Mouse (Mus musculus) ovary, adult 18-20 months (tissue): ENCODE measurements around the gene Gm45753.

Experiments used
- DNase-seq: peaks from one replicate; pipeline ENCODE4 v3.0.0; 2022; ENCODE audit warnings: low spot score, mixed read lengths

Gm45753 gene

GRCm38 (mm10) chr8:45274317-45274716, 33.9 kb downstream of the Gm45753 start:
- DNase-seq: no peak

GRCm38 (mm10) chr8:45269056-45269455, 39.2 kb downstream of the Gm45753 start:
- DNase-seq: no peak

GRCm38 (mm10) chr8:45268485-45268884, 39.8 kb downstream of the Gm45753 start:
- no peak for DNase-seq

- peak; percentile 11 for DNase-seq
Measured at GRCm38 (mm10) chr8:45267611-45268391, 40.5 kb downstream of the Gm45753 start.

- DNase-seq: no peak
Measured at GRCm38 (mm10) chr8:45266993-45267392, 41.3 kb downstream of the Gm45753 start.

GRCm38 (mm10) chr8:45264918-45265317, 43.3 kb downstream of the Gm45753 start:
- DNase-seq: no peak

- no peak for DNase-seq
Measured at GRCm38 (mm10) chr8:45262851-45263250, 45.4 kb downstream of the Gm45753 start.

- DNase-seq: no peak
Measured at GRCm38 (mm10) chr8:45261920-45262319, 46.3 kb downstream of the Gm45753 start, which contains the start of gene F11. Gene F11, minus strand, starts transcription at chr8:45262031.

- DNase-seq: no peak
Measured at GRCm38 (mm10) chr8:45258421-45258820, 49.8 kb downstream of the Gm45753 start.

- no peak for DNase-seq
Measured at GRCm38 (mm10) chr8:45255040-45255439, 53.2 kb downstream of the Gm45753 start.

GRCm38 (mm10) chr8:45254194-45254842, 53.9 kb downstream of the Gm45753 start:
- DNase-seq: no peak

- DNase-seq: no peak
Measured at GRCm38 (mm10) chr8:45253586-45253985, 54.7 kb downstream of the Gm45753 start.

- DNase-seq: no peak
Measured at GRCm38 (mm10) chr8:45253111-45253510, 55.2 kb downstream of the Gm45753 start.

GRCm38 (mm10) chr8:45246307-45246706, 62.0 kb downstream of the Gm45753 start:
- no peak for DNase-seq

- no peak for DNase-seq
Measured at GRCm38 (mm10) chr8:45239363-45239762, 68.9 kb downstream of the Gm45753 start.

GRCm38 (mm10) chr8:45238282-45238681, 70.0 kb downstream of the Gm45753 start:
- DNase-seq: no peak

- no peak for DNase-seq
Measured at GRCm38 (mm10) chr8:45236164-45236912, 71.9 kb downstream of the Gm45753 start.

GRCm38 (mm10) chr8:45235228-45235627, 73.0 kb downstream of the Gm45753 start:
- no peak for DNase-seq

GRCm38 (mm10) chr8:45233256-45233655, 75.0 kb downstream of the Gm45753 start:
- DNase-seq: no peak
